ENCODE assay signal across 11 mouse cellular contexts in genomic region chr14:31403995-31404394, GRCm38 (mm10). TPM values are rescaled to one million over a fixed set of nuclear protein-coding genes. Genes with fewer than 3 reads are reported as not detected.
DNase-seq lines count a peak whose midpoint lies in the region; ATAC-seq and TF ChIP-seq lines count a peak whose summit lies in the region.
"Had no signal": no experiment of that assay in that cellular context is flagged by ENCODE, and none has a peak within 500 bp of the region (broad histone marks: within the 10 kb centered on the region; RNA-seq: fewer than 3 reads in every experiment).

No protein-coding gene starts in this region.

- H3K4me3 ChIP-seq in layer of hippocampus, adult 2 months = no peak overlapping the region
- no peak overlapping the region for H3K4me3 ChIP-seq in intestine, embryonic 16.5 days (ENCODE audit: low read length)
- no peak overlapping the region for H3K4me3 ChIP-seq in stomach, embryonic 15.5 days (replicated peaks)
- H3K4me3 ChIP-seq: forebrain, embryonic 10.5 days had no signal

- 53% methylated on average over 8 of the region's 8 CpGs for WGBS in intestine, embryonic 16.5 days
- WGBS in stomach, embryonic 15.5 days = 54% methylated on average over 8 of the region's 8 CpGs

- H3K9me3 ChIP-seq in intestine, embryonic 16.5 days (ENCODE audit: control insufficient read depth, low read length) = no peaks in the 10 kb centered on the region
- no peaks in the 10 kb centered on the region for H3K9me3 ChIP-seq in stomach, embryonic 15.5 days
- H3K9me3 ChIP-seq: forebrain, embryonic 10.5 days had no signal

- no peak for TF ChIP-seq CTCF in layer of hippocampus, adult 2 months (conservative IDR thresholded peaks at IDR 0.05)

- H3K4me2 ChIP-seq in intestine, embryonic 16.5 days (ENCODE audit: low read depth, low read length) = no peak overlapping the region
- H3K4me2 ChIP-seq in stomach, embryonic 15.5 days = no peak overlapping the region

- peak overlapping the region; percentile 96 for H3K27ac ChIP-seq in layer of hippocampus, adult 2 months
- H3K27ac ChIP-seq in intestine, embryonic 16.5 days (ENCODE audit: low read length) = no peak overlapping the region
- no peak overlapping the region for H3K27ac ChIP-seq in stomach, embryonic 15.5 days
- H3K27ac ChIP-seq: forebrain, embryonic 10.5 days had no signal

- DNase-seq in layer of hippocampus, adult 2 months (ENCODE audit: low spot score in 2 of 2) = no peak
- no peak for DNase-seq in layer of hippocampus, adult 8-10 months (ENCODE audit: low spot score in 2 of 2)
- peak; percentile 28 for DNase-seq in R1 (ENCODE audit: low read depth, low spot score)
- no peak for DNase-seq in urinary bladder, postnatal 10 days (ENCODE audit: low spot score)
- DNase-seq in cerebellum, postnatal 36 days = no peak
- DNase-seq: kidney, adult 9 months; right cerebral cortex, postnatal 25 days; thymus, adult 2 months had no signal

- peaks cover 29% of the 10 kb centered on the region for H3K4me1 ChIP-seq in intestine, embryonic 16.5 days (ENCODE audit: control insufficient read depth, insufficient read depth, low read length)
- peaks cover 10% of the 10 kb centered on the region; the same call in 1 of the 2 replicates for H3K4me1 ChIP-seq in stomach, embryonic 15.5 days

- no peaks in the 10 kb centered on the region for H3K36me3 ChIP-seq in intestine, embryonic 16.5 days (ENCODE audit: control insufficient read depth, insufficient read depth, low read length)
- no peaks in the 10 kb centered on the region for H3K36me3 ChIP-seq in stomach, embryonic 15.5 days

- peak; percentile 94 for ATAC-seq in intestine, embryonic 16.5 days
- ATAC-seq in stomach, embryonic 15.5 days (ENCODE audit: insufficient read depth, low FRiP score, low read depth) = peak; percentile 76; the same call in 1 of the 2 replicates

- no peaks in the 10 kb centered on the region for H3K27me3 ChIP-seq in intestine, embryonic 16.5 days (replicated peaks; ENCODE audit: control insufficient read depth, insufficient read depth, low read length)
- H3K27me3 ChIP-seq in stomach, embryonic 15.5 days (replicated peaks) = no peaks in the 10 kb centered on the region

- no peak overlapping the region for H3K9ac ChIP-seq in intestine, embryonic 16.5 days (ENCODE audit: low read depth, low read length)
- no peak overlapping the region for H3K9ac ChIP-seq in stomach, embryonic 15.5 days

RNA-seq across cellular contexts. Expression of gene Sh3bp5, which starts 31.9 kb away (rescaled TPM):
- 100 to 1,000 TPM; 147 to 158 TPM for total RNA-seq in layer of hippocampus, adult 2 months (2021)
- total RNA-seq in layer of hippocampus, adult 8-10 months (2022) = 100 to 1,000 TPM; 105 to 134 (median 117) TPM
- polyA plus RNA-seq in intestine, embryonic 16.5 days (2015; fragmentation: Nextera tagmentation; extraction: Ambion mirVana) = 17.1 and 17.2 TPM in 2 replicates
- 19.8 and 22.0 TPM in 2 replicates for polyA plus RNA-seq in stomach, embryonic 15.5 days (2015; fragmentation: Nextera tagmentation; extraction: Ambion mirVana)
